Mouse (Mus musculus): Measurements from ENCODE around the gene Ybx2. TPM values are rescaled to one million over a fixed set of nuclear protein-coding genes. Genes with fewer than 3 reads are reported as not detected.

The Ybx2 gene
- total RNA-seq (2021): 10 to 100 TPM; 14.4 to 21.8 TPM
- long read RNA-seq, experiment 1, transcript Ybx2-201 (9 exons, 1,673 nt): major isoform, 5 of 16 reads
- long read RNA-seq, experiment 1, partial matches to known transcripts: 6 of 16 reads
- long read RNA-seq, experiment 1, other reads (novel, unspliced or antisense): 5 of 16 reads
- long read RNA-seq, experiment 2, partial matches to known transcripts: 5 of 11 reads
- long read RNA-seq, experiment 2, other reads (novel, unspliced or antisense): 5 of 11 reads

GRCm38 (mm10) chr11:69935137-69935879 lies at the start of gene Ybx2:
Ybx2 (plus strand) TSS chr11:69935796.
- intact Hi-C loops (cut with DNase I): loop anchor here (2.0 to 10.0 kb wide), 2 partner anchors 69 to 279 kb away; partner anchors contain the start of gene Slc16a11
- DNase-seq: peak; percentile 85 to 88

- intact Hi-C loops (cut with DNase I): no loop called here
- DNase-seq: no peak
Observed at GRCm38 (mm10) chr11:69886907-69887635, 48.5 kb upstream of the Ybx2 start.

- peak in 1 of 2 experiments; percentile 20 for DNase-seq
- intact Hi-C loops (cut with DNase I): no loop called here
Observed at GRCm38 (mm10) chr11:69891482-69891881, 44.1 kb upstream of the Ybx2 start.

DNA sequence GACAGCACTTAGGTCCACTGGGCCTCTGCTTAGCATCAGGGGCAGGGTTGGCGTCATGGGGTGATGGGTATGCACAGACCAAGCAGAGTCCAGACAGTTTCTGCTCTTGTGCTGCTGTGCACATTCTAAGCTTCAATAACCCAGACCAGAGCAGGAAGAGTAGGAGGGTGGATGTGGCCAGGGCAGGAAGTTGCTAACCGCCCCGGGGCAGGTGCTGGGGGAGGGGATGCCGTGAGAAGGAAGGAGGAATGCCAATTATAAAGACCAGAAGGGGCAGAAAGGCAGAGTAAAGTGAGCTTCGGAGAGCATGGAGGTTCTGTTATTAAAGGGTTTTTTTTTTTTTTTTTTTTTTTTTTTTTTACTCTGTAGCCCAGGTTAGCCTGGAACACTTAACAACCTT lies 40.9 kb upstream of the Ybx2 start:
- intact Hi-C loops (cut with DNase I): no loop called here
- peak in 1 of 2 experiments; percentile 9 for DNase-seq

- intact Hi-C loops (cut with DNase I): no loop called here
Observed at GRCm38 (mm10) chr11:69895291-69895690, 40.3 kb upstream of the Ybx2 start, which contains the start of gene Acap1. Acap1 (minus strand) TSS chr11:69895539.

GRCm38 (mm10) chr11:69899870-69900269 lies 35.7 kb upstream of the Ybx2 start:
- DNase-seq: no peak

More at GRCm38 (mm10) chr11:69895291-69895690, 40.3 kb upstream of the Ybx2 start, which contains the start of gene Acap1:
- DNase-seq: peak in 1 of 2 experiments; percentile 1

DNA sequence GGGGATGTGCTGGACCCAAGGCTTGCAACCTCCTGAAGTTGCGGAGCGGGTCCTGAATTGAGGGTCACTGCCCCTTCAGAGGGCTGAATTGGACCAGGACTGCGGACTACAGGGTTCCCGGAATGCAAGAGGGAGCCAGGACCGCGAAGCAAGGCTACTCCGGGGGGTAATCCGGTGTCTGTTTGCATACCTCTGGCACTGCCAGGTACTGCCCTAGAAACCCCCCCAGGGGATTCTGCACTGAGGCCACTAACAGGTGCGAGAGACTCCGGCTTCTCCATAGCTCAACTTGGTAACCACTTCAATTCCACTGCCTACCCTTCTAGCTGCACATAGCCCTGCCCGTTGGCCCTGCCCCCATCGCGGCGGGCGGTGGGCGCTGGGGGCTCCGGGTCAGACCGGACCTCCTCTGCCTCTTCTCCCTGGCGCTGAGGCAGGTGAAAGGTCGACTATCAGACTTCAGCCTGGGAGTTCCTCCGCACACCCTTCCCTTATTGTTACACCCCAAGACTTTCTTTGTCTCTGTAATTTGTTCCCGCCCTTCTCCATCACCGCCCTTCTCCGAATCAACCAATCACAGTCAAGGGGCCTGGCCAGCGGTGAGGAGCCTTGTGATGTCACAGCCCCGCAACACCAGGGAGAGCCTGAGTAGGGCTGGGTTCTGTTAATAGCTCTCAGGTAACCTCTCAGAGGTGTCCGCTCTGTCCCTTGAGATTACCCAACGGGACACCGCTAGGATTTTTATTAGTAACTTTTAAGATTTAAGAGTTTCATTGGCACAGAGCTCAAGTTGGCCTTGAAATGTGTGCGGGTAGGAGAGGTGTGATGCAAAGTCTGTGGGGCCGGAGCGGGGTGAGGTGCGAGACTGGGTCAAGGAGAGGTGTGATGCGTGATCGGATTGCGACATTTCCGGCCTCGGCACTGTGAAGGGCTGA lies 34.9 kb upstream of the Ybx2 start, which contains the start of the genes 2810408A11Rik and Neurl4:
TSS of gene 2810408A11Rik (minus strand) at position 517 of the 935 bp plus-strand sequence.
TSS of gene Neurl4 (plus strand) at position 602 of the 935 bp plus-strand sequence.
- intact Hi-C loops (cut with DNase I): loop anchor here (2.0 kb wide), 1 partner anchor 62 kb away; the partner anchor contains the start of gene Tmem256
- DNase-seq: peak; percentile 83 to 86

More at GRCm38 (mm10) chr11:69899870-69900269, 35.7 kb upstream of the Ybx2 start:
- intact Hi-C loops (cut with DNase I): loop anchor here (2.0 kb wide), 1 partner anchor 61 kb away; the partner anchor contains the start of gene Tmem256

DNA sequence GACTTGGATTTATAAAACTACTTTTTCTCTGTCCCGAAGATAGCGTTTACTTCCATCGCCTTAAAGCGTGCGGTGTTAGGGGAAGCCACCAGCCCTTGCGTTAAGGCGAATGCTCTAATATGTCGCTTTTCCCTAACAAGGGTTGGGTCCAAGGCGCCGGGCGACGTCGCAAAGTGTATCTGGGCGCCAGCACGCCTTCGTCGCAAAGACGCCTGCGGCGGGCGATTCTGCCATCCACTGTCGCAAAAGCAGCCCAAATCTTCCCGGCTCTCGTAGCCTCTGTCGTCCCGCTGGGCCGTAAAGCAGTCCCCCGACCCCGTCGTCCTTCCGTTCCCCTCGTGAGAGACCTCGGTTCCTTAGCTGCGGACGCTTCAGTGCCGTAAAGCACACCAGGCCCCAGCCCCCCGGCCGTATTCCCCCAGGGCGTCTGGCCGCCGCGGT lies 34.2 kb upstream of the Ybx2 start:
- DNase-seq: peak; percentile 91 to 92
- intact Hi-C loops (cut with DNase I): loop anchor here (2.0 kb wide), 1 partner anchor 63 kb away; the partner anchor contains the start of gene Tmem256

DNA sequence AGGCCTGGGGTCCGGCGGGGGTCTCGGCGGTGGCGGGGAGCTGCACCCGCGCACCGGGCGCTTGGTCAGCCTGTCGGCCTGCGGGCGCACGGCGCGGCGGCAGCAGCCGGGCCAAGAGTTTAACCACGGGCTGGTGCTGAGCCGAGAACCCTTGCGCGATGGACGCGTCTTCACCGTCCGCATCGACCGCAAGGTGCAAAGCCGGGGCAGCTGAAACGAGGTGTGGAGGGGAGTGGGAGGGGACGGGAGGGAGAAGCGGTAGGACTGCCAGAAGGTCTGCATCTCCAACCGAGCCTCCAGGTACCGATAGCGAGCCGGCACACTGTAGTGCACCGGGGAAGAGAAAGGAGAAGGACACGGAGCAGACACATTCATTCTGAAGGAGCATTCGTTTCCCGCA lies 33.6 kb upstream of the Ybx2 start:
- intact Hi-C loops (cut with DNase I): loop anchor here (2.0 kb wide), 1 partner anchor 63 kb away; the partner anchor contains the start of gene Tmem256

GRCm38 (mm10) chr11:69902972-69903371 lies 32.6 kb upstream of the Ybx2 start:
- intact Hi-C loops (cut with DNase I): loop anchor here (1.0 kb wide), 1 partner anchor 10 kb away; the partner anchor contains the start of gene Gps2
- DNase-seq: no peak

More for the DNA sequence above, 33.6 kb upstream of the Ybx2 start:
- DNase-seq: no peak

DNA sequence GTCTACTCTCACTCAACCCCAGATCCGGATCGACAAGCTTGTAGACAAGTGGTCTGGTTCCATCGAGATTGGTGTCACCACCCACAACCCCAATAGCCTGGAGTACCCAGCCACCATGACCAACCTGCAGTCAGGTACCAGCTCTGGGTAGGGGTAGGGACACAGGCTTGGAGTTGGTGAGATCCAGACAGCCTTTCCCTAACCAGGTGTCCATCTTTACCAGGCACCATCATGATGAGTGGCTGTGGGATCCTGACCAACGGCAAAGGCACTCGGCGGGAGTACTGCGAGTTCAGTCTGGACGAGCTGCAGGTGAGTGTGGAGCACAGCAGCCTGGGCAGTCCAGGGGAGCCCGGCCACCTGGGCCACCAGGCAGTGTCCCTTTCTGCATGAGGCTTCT lies 31.3 kb upstream of the Ybx2 start:
- intact Hi-C loops (cut with DNase I): no loop called here
- DNase-seq: no peak

- intact Hi-C loops (cut with DNase I): no loop called here
- no peak for DNase-seq
Observed at GRCm38 (mm10) chr11:69908645-69909044, 27.0 kb upstream of the Ybx2 start.

DNA sequence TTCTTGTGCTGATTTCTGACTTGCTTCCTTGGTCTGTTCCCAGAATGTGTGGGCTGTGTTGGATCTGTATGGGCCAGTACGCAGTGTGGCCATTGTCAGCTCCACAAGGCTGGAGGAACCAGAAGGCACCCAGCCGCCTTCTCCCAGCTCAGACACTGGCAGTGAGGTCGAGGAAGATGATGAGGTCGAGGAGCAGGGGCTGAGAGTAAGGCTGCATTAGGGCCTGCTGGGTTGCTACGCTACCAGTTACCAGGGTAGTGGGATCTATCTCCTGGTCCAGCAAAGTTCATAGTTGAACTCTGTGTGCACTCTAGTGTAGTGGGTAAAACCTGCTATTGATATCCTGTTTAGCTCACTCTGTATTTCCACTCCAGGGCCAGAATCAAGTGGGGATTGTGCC lies 26.4 kb upstream of the Ybx2 start:
- intact Hi-C loops (cut with DNase I): no loop called here
- DNase-seq: no peak

- intact Hi-C loops (cut with DNase I): loop anchor here (10.0 kb wide), 1 partner anchor 805 kb away; no protein-coding TSS in a partner anchor
- no peak for DNase-seq
Observed at GRCm38 (mm10) chr11:69910177-69910576, 25.4 kb upstream of the Ybx2 start.

- DNase-seq: no peak
- intact Hi-C loops (cut with DNase I): loop anchor here (10.0 kb wide), 1 partner anchor 806 kb away; no protein-coding TSS in a partner anchor
Observed at GRCm38 (mm10) chr11:69910781-69911560, 24.6 kb upstream of the Ybx2 start.

DNA sequence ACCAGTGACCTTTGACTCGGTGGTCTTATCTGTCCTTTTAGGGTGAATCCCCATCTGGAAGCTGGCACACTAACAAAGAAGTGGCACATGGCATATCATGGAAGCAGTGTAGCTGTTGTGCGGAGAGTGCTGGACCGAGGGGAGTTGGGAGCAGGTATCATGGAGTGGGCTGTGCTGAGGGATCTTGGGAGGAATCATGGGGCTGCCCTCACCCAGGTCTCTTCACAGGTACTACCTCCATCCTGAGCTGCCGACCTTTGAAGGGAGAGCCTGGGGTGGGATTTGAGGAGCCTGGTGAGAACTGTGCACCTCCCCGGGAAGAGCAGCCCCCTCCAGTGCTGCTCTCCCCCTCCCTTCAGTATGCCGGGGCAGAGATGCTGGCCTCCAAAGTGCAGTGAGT lies 23.9 kb upstream of the Ybx2 start:
- DNase-seq: no peak
- intact Hi-C loops (cut with DNase I): loop anchor here (10.0 kb wide), 1 partner anchor 807 kb away; no protein-coding TSS in a partner anchor

DNA sequence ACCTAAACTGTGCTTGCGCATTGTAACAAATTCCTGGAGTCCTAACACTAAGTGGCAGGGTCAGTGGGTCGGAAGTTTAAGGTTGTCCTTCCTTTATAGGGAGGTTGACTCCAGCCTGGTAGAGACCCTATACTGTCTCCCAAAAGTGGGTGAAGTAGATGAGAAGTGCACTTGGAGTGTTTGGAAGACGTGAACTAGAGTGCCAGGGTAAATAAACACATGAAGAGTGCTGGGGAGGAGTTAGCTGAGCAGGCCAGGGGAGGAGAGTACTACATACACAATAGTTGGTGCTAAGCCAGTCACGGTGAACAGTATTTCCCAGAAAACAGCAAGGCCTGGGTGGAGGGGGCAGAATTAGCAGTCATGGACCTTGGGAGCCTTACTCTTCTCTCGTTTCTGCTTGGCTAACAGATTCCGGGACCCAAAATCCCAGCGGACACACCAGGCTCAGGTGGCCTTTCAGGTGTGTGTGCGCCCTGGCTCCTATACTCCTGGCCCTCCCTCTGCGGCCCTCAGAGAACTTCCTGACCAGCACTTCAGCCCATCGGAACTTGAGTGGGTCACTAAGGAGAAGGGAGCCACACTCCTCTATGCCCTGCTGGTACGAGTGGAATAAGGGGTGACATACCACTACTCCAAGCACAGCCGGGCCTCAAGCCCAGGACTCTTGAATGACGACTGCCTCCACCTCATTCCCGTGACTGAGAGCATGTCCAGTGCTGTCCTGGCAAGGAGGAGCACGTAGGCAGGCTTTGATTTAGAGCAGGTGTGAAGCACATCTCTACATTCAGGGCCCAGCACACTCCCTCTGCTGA lies 22.7 kb upstream of the Ybx2 start:
- intact Hi-C loops (cut with DNase I): loop anchor here (1.0 to 10.0 kb wide), 2 partner anchors 10 to 808 kb away; no protein-coding TSS in a partner anchor
- DNase-seq: no peak

Measured in heart, postnatal 14 days (tissue).